Mouse (Mus musculus) hindbrain, embryonic 13.5 days (tissue): ENCODE results near the gene Ephb1. TPM values are rescaled to one million over a fixed set of nuclear protein-coding genes. Genes with fewer than 3 reads are reported as not detected.

Experiments used
- ATAC-seq: fragments of 200-750 bp; cut with Nextera tagmentation; 2 replicates; pipeline ENCODE4 v1.8.0; 2017; ENCODE audit warnings: moderate TSS enrichment; ENCODE audit not compliant: low FRiP score
- H3K27ac ChIP-seq: fragments of 300-500 bp; sonication (generic); 2 replicates; pipeline ENCODE4 v1.5.1; 2015; ENCODE audit warnings: inconsistent platforms, mild to moderate bottlenecking, moderate library complexity
- H3K27me3 ChIP-seq: fragments of 300-500 bp; sonication (generic); 2 replicates; pipeline ENCODE4 v1.6.1; 2015; ENCODE audit warnings: mild to moderate bottlenecking, inconsistent platforms
- H3K36me3 ChIP-seq: fragments of 300-500 bp; sonication (generic); 2 replicates; pipeline ENCODE4 v1.6.1; 2015; ENCODE audit warnings: mild to moderate bottlenecking, inconsistent platforms
- H3K4me1 ChIP-seq: fragments of 300-500 bp; sonication (generic); replicated peaks from 2 replicates; pipeline ENCODE4 v1.6.1; 2015; ENCODE audit warnings: inconsistent platforms
- H3K4me2 ChIP-seq: fragments of 300-500 bp; sonication (generic); 2 replicates; pipeline ENCODE4 v1.6.1; 2015; ENCODE audit warnings: inconsistent platforms, mild to moderate bottlenecking, moderate library complexity
- H3K4me3 ChIP-seq: fragments of 300-500 bp; sonication (generic); 2 replicates; pipeline ENCODE4 v1.5.1; 2015; ENCODE audit warnings: mild to moderate bottlenecking, inconsistent platforms
- H3K9ac ChIP-seq: fragments of 300-500 bp; sonication (generic); 2 replicates; pipeline ENCODE4 v1.6.1; 2015; ENCODE audit warnings: mild to moderate bottlenecking, inconsistent platforms
- H3K9me3 ChIP-seq: fragments of 300-500 bp; sonication (generic); 2 replicates; pipeline ENCODE4 v1.6.1; 2016; ENCODE audit warnings: inconsistent platforms
- WGBS: fragments of 180-500 bp; shearing (Covaris S2); methylation state at CpG from one replicate; pipeline ENCODE4 v1.1.7; 2015; 5-methylcytosine and 5-hydroxymethylcytosine counted together
- polyA plus RNA-seq: library from polyadenylated mRNA; unstranded; fragments of >200 nt; fragmentation: Nextera tagmentation; extraction: Ambion mirVana; gene quantifications from 2 replicates; pipeline ENCODE4 v1.2.1, GENCODE M21; 2015

The Ephb1 gene
- polyA plus RNA-seq, 1 experiment from 2014 or later: 45.4 TPM

DNA sequence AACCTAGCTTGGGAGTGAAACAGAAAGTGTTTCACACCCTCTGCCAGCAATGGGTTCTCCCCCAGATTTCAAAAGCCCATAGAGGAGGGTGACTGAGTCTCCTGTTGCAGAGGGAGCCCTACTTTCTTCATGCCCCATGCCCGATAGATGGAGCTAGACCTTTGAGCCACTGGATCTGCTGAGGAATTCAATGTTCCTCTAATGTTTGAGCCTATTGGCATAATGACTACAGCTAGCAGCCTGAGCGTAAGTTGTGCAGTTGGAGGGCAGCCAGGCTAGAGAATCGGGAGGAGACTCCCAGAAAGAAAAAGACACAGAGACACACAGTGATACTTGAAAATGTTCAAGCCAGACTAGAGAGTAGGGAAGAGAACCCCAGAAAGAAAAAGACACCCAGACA, 246.5 kb downstream of the Ephb1 start:
- WGBS: 57% methylated on average over 3 of the region's 3 CpGs
- Histone ChIP-seq H3K27me3 (peaks cover 2% of the 10 kb centered on the region; the same call in 1 of the 2 replicates), H3K4me2 (no peak overlapping the region), H3K4me3 (no peak overlapping the region), H3K27ac (no peak overlapping the region), H3K4me1 (peaks cover 27% of the 10 kb centered on the region), H3K9me3 (no peaks in the 10 kb centered on the region), H3K36me3 (no peaks in the 10 kb centered on the region), H3K9ac (no peak overlapping the region)
- ATAC-seq: no peak

DNA sequence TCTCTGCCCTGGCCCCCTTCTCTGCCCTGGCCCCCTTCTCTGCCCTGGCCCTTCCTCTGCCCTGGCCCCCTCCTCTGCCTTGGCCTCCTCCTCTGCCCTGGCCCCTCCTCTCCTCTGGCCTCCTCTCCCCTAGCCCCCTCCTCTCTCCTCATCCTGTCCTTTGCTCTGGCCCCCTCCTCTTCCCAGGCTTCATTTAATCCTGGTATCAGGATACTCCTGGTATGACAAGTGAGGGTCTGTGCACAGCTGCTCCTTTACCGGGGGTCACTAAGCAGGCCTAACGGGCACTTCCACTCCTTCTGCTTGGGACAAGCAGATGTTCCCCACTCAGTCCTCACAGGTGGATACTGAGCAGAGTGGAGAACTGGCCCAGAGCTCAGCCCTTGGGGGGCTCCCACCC, 247.3 kb downstream of the Ephb1 start:
- no peak overlapping the region for H3K4me2 ChIP-seq
- no peak overlapping the region for H3K27ac ChIP-seq
- H3K4me3 ChIP-seq: no peak overlapping the region
- peaks cover 2% of the 10 kb centered on the region; the same call in 1 of the 2 replicates for H3K27me3 ChIP-seq
- 65% methylated on average over 2 of the region's 2 CpGs for WGBS
- H3K9me3 ChIP-seq: no peaks in the 10 kb centered on the region
- H3K36me3 ChIP-seq: no peaks in the 10 kb centered on the region
- ATAC-seq: 0 out of 2 replicates have a peak, but pooled peaks have one; percentile 24
- peaks cover 27% of the 10 kb centered on the region for H3K4me1 ChIP-seq
- H3K9ac ChIP-seq: no peak overlapping the region

DNA sequence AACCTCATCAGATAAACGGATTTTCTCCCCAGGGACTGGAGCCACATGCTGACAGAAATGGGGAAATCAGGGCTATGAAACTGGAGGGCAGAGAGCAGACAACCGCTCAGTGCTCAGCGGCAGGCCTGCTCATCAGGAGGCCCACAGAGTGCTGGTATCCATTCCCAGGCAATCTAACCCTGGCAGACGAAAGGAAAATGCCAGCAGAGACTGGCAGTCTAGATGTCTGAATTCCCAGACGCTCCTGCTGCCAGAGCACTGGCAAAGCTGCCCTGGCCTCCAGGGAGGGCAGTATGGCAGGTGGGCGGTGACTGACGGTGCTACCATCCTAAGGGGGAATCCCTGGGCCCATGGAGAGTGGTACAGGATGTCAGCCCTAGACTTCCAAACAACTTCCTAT, 257.7 kb downstream of the Ephb1 start:
- Histone ChIP-seq H3K27me3 (no peaks in the 10 kb centered on the region), H3K4me3 (no peak overlapping the region), H3K9ac (no peak overlapping the region), H3K36me3 (no peaks in the 10 kb centered on the region), H3K4me1 (peaks cover 11% of the 10 kb centered on the region), H3K27ac (peak overlapping the region; percentile 49), H3K4me2 (no peak overlapping the region), H3K9me3 (0 out of 2 replicates have a peak, but pooled peaks cover 3% of the 10 kb centered on the region)
- ATAC-seq: no peak
- 22% methylated on average over 7 of the region's 7 CpGs for WGBS

DNA sequence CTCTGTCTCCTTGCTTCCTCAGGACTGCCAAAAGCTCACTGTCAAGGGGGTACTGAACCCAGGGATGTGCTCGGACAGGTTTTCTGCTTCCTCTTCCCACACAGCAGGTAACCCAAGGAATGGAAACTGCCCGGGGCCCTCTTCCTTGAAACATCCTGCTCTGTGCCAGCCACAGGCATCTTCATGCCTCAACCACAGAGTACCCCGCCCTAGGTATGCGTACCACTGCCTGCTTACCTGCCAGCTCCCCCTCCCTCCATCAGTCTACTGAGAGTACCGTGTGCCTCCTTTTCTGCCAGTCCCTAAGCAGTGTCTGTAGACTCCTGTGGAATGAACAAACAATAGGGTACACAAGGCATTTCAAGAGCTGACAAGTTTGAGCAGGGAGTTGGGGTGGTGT, 265.9 kb downstream of the Ephb1 start:
- ATAC-seq: no peak

DNA sequence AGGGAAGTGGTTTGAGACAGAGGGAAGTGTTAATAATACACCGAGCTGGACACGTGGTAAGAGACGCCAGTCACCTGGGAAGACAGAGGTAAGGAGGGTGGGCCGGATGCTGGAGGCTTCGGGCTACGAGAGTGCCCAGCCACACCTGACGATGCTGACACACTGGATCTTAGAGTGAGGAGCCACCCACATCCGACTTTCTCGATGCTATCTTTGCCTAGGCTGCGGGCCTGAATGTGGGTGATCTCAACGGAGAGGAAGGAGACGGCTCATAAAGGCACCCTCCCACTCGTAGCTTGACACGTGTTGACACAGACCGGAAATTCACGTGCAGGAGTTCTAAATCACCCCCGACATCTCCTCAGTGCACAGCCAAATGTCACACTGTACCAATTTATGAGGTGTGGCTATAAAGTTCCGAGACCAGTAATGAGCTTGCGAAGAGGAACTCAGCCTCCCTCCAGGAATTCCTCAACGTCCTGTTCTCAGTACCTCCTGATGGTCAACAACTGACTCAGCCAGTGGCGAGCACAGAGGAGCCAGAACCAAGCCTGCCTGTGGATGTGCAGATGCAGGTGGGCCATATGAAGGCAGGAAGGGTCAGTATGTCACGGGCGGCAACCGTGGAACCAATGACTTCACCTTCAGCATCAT, 268.3 kb downstream of the Ephb1 start:
- Histone ChIP-seq H3K4me1 (peaks cover 35% of the 10 kb centered on the region), H3K9ac (no peak overlapping the region), H3K4me3 (no peak overlapping the region), H3K27me3 (0 out of 2 replicates have a peak, but pooled peaks cover 3% of the 10 kb centered on the region), H3K36me3 (no peaks in the 10 kb centered on the region), H3K27ac (no peak overlapping the region), H3K4me2 (no peak overlapping the region), H3K9me3 (no peaks in the 10 kb centered on the region)
- 0 out of 2 replicates have a peak, but pooled peaks have one; percentile 27 for ATAC-seq
- 86% methylated on average over 24 of the region's 24 CpGs for WGBS

More for the DNA sequence above, 265.9 kb downstream of the Ephb1 start:
- Histone ChIP-seq H3K27ac (no peak overlapping the region), H3K36me3 (no peaks in the 10 kb centered on the region), H3K4me2 (no peak overlapping the region), H3K9me3 (no peaks in the 10 kb centered on the region), H3K27me3 (no peaks in the 10 kb centered on the region), H3K4me1 (peaks cover 35% of the 10 kb centered on the region), H3K9ac (no peak overlapping the region), H3K4me3 (no peak overlapping the region)
- 87% methylated on average over 5 of the region's 5 CpGs for WGBS

DNA sequence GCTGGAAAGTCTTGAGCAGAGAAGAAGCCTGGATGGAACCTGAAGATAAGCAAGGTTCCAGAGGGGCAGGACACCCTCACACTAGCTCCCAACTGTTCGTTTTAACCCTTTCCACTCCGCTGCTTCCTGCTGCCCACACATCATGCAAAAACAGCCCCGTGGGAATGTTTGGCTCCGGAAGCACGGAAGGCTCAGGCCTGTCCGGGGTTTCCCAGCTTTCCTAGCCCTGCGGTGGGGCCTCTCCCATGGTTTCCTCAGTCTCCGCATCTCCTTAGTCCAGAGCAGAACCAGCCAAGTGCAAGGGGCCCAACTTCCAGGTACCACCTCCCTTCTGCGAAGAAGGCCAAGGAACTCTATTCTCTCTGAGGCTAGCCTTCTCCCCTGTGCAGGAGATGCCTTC, 269.0 kb downstream of the Ephb1 start:
- no peak overlapping the region for H3K27ac ChIP-seq
- H3K4me1 ChIP-seq: peaks cover 35% of the 10 kb centered on the region
- H3K27me3 ChIP-seq: 0 out of 2 replicates have a peak, but pooled peaks cover 3% of the 10 kb centered on the region
- no peak for ATAC-seq
- no peaks in the 10 kb centered on the region for H3K9me3 ChIP-seq
- no peaks in the 10 kb centered on the region for H3K36me3 ChIP-seq
- no peak overlapping the region for H3K9ac ChIP-seq
- H3K4me3 ChIP-seq: no peak overlapping the region
- 85% methylated on average over 9 of the region's 9 CpGs for WGBS
- no peak overlapping the region for H3K4me2 ChIP-seq

DNA sequence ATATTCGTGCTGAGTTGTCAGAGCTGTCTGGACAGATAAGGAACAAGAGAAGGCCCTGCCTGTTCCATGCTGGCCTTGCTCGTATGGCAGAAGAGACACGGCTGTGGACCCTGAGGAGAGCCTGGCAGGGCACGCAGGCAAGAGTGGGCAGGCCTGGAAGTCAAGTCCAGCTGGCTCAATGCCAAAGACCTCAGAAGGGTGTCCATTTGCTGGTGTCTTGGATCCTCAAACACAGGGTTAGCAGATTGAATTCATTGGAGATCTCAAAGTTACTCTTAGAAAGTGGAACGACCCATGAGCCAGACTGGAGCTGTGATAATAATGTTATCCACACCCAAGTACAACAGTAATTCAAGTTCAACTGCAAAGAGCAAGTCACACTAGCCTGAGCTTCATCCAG, 273.6 kb downstream of the Ephb1 start:
- Histone ChIP-seq H3K4me3 (no peak overlapping the region), H3K4me2 (no peak overlapping the region), H3K27me3 (0 out of 2 replicates have a peak, but pooled peaks cover 3% of the 10 kb centered on the region), H3K4me1 (peaks cover 27% of the 10 kb centered on the region), H3K9ac (no peak overlapping the region), H3K27ac (no peak overlapping the region), H3K36me3 (no peaks in the 10 kb centered on the region), H3K9me3 (no peaks in the 10 kb centered on the region)
- ATAC-seq: no peak
- whole genome bisulfite sequencing: 81% methylated on average over 5 of the region's 5 CpGs

DNA sequence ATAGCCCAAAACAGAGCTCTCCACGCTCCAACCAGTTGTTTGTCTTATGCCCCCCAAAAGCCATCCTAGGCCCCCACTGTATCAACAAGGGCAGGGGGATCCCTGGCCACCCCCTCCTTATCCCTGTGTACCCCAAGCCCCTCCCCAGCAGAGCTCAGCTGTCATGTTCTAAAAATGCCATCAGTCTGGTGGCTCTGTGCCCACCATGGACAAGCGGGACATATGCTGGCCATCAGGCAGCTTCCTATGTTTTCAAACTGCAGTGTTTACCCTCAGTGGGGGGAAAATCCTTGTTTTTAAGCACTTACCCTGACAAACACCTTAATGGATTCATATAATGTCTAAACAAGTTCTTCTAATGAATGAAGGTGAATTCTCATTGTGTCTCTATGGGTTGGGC, 275.3 kb downstream of the Ephb1 start:
- peaks cover 24% of the 10 kb centered on the region for H3K4me1 ChIP-seq
- H3K27ac ChIP-seq: no peak overlapping the region
- no peak overlapping the region for H3K4me3 ChIP-seq
- H3K36me3 ChIP-seq: no peaks in the 10 kb centered on the region
- H3K27me3 ChIP-seq: 0 out of 2 replicates have a peak, but pooled peaks cover 3% of the 10 kb centered on the region
- 93% methylated on average over 2 of the region's 2 CpGs for WGBS
- no peak for ATAC-seq
- H3K9me3 ChIP-seq: no peaks in the 10 kb centered on the region
- H3K4me2 ChIP-seq: no peak overlapping the region
- H3K9ac ChIP-seq: no peak overlapping the region

DNA sequence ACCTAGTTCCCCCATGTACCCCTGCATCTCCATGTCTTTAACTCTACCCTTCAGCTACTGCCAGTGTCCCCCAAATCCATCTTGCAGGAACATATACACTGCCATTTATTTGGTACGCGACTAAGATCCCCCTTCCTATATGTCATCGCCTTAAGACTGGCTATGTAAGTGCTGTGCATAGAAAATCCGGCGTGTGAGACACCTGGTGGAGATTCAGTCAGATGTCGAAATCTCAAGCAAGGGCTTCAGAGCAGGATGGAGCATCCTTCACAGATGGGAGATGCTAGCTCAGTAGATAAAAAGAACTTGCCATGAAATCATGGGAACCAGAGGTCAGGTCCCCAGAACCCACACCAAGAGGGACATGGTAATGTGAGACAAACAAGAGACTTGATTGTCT, 276.3 kb downstream of the Ephb1 start:
- H3K9ac ChIP-seq: no peak overlapping the region
- no peak overlapping the region for H3K4me3 ChIP-seq
- H3K4me1 ChIP-seq: peaks cover 28% of the 10 kb centered on the region
- no peak overlapping the region for H3K4me2 ChIP-seq
- no peaks in the 10 kb centered on the region for H3K36me3 ChIP-seq
- H3K27ac ChIP-seq: no peak overlapping the region
- H3K27me3 ChIP-seq: 0 out of 2 replicates have a peak, but pooled peaks cover 3% of the 10 kb centered on the region
- 91% methylated on average over 6 of the region's 6 CpGs for WGBS
- no peaks in the 10 kb centered on the region for H3K9me3 ChIP-seq
- ATAC-seq: no peak

DNA sequence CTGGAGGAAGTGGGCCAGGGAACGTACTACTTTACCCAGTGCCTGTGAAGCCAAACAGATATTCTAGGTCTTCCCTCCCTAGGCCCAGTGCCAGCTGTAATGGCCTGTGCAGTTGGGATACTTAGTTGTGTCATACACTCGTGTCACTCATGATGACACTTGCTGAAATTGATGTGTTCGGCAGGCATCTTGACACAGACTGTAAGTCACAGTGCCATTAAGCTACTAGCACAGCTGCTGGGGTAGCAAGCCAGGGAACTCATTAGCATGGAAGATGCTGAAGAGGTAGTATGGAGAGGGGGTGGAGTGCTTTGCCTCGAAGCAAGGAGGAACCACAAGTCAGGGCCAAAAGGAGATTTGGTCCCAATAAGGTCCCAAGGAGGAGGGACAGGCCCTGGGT, 279.0 kb downstream of the Ephb1 start:
- H3K4me2 ChIP-seq: no peak overlapping the region
- H3K36me3 ChIP-seq: no peaks in the 10 kb centered on the region
- ATAC-seq: no peak
- H3K27ac ChIP-seq: peak overlapping the region; percentile 44; the same call in 1 of the 2 replicates
- H3K9ac ChIP-seq: no peak overlapping the region
- WGBS: 44% methylated on average over 4 of the region's 4 CpGs
- H3K27me3 ChIP-seq: no peaks in the 10 kb centered on the region
- H3K4me1 ChIP-seq: peaks cover 38% of the 10 kb centered on the region
- no peak overlapping the region for H3K4me3 ChIP-seq
- H3K9me3 ChIP-seq: no peaks in the 10 kb centered on the region

DNA sequence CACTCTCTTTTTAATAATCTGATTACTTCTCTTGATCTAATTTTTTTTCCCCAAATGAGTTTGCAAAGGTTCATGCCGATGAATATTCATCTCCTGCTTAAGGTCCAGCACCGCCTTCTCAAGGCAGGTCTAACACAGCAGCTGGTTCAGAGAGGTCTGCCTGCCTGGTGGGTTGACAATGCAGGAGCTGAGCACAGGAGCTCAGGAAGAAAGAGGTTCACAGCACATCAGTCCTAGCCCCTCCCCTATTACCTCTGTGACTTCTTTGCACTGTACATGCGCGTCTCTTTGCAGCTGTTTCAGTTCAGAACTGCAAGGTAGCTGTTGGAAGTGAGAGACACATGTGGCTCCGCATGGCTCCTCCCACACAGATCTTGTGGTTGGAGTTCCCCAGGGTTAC, 281.1 kb downstream of the Ephb1 start:
- H3K9ac ChIP-seq: no peak overlapping the region
- H3K36me3 ChIP-seq: no peaks in the 10 kb centered on the region
- H3K27me3 ChIP-seq: no peaks in the 10 kb centered on the region
- H3K4me3 ChIP-seq: no peak overlapping the region
- H3K4me1 ChIP-seq: peaks cover 51% of the 10 kb centered on the region
- 86% methylated on average over 5 of the region's 5 CpGs for WGBS
- H3K27ac ChIP-seq: peak overlapping the region; percentile 32
- no peak overlapping the region for H3K4me2 ChIP-seq
- ATAC-seq: no peak
- H3K9me3 ChIP-seq: no peaks in the 10 kb centered on the region

DNA sequence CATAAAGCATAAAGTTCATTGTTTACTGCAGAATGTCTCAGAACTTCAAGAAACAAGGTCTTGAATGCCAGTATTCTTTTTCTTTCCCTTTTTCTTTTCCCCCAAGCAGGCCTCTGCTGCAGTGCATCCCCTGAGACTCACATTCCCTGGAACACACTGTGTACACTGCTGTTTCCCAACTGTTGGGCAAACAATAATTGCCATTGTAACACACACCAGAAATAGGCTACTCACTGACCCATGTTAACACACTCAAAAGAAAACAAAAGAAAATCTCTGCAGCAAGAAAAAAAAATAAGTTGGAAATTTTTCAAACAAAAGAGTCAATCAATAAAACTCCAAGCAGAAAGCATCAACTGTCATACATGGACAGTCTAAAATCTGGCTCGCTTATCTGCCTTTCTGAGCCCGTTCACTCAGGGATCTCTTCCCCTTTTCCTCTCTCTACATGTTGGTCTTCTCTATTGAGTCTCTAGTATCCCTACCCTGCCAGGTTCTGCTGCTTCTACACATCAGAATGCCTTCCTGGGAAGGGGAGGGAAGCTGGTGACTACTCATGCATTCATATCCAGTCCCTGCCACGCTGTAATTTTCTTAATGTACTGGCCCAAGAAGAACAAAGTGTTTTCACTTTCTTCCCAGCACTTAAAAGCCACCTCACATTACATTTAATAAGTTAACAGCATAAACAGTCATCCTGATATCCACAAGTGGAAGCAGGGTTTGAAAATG, 285.2 kb downstream of the Ephb1 start:
- H3K36me3 ChIP-seq: no peaks in the 10 kb centered on the region
- WGBS: 30% methylated on average over 3 of the region's 3 CpGs

More for the DNA sequence above, 285.2 kb downstream of the Ephb1 start:
- no peak overlapping the region for H3K27ac ChIP-seq
- no peak overlapping the region for H3K4me2 ChIP-seq
- H3K27me3 ChIP-seq: no peaks in the 10 kb centered on the region
- no peaks in the 10 kb centered on the region for H3K9me3 ChIP-seq
- H3K9ac ChIP-seq: no peak overlapping the region
- no peak for ATAC-seq
- H3K4me3 ChIP-seq: no peak overlapping the region
- peaks cover 36% of the 10 kb centered on the region for H3K4me1 ChIP-seq
